Mouse (Mus musculus) heart, embryonic 16.5 days (tissue): ENCODE measurements at regions not wholly inside any gene's neighbourhood (a gene's known extent, or its start where the extent isn't known, plus 50 kb on each side); places are given as distances from the start of the nearest gene placed in this dataset.

ENCODE experiments used
- ATAC-seq: fragments of 200-750 bp; cut with Nextera tagmentation; replicated peaks from 2 replicates; pipeline ENCODE4 v1.8.0; 2017; ENCODE audit warnings: moderate number of reproducible peaks; ENCODE audit not compliant: insufficient read depth, low FRiP score; ENCODE audit errors: extremely low read depth
- H3K27ac ChIP-seq: fragments of 300-500 bp; sonication (generic); 2 replicates; pipeline ENCODE4 v1.5.1; 2014; ENCODE audit warnings: mild to moderate bottlenecking, low read length, control low read depth, moderate library complexity
- H3K27me3 ChIP-seq: fragments of 300-500 bp; sonication (generic); 2 replicates; pipeline ENCODE4 v1.6.1; 2014; ENCODE audit warnings: low read length, mixed read lengths; ENCODE audit not compliant: control insufficient read depth, insufficient read depth
- H3K36me3 ChIP-seq: fragments of 300-500 bp; sonication (generic); 2 replicates; pipeline ENCODE4 v1.6.1; 2014; ENCODE audit not compliant: control insufficient read depth, insufficient read depth
- H3K4me1 ChIP-seq: fragments of 300-500 bp; sonication (generic); 2 replicates; pipeline ENCODE4 v1.6.1; 2014; ENCODE audit warnings: low read length, mixed read lengths; ENCODE audit not compliant: control insufficient read depth, insufficient read depth
- H3K4me2 ChIP-seq: fragments of 300-500 bp; sonication (generic); 2 replicates; pipeline ENCODE4 v1.6.1; 2014; ENCODE audit warnings: low read depth, mild to moderate bottlenecking, control low read depth, low read length
- H3K4me3 ChIP-seq: fragments of 300-500 bp; sonication (generic); 2 replicates; pipeline ENCODE4 v1.5.1; 2014; ENCODE audit warnings: mild to moderate bottlenecking, control low read depth, low read length
- H3K9ac ChIP-seq: fragments of 300-500 bp; sonication (generic); 2 replicates; pipeline ENCODE4 v1.6.1; 2014; ENCODE audit warnings: low read length, control low read depth
- H3K9me3 ChIP-seq: fragments of 300-500 bp; sonication (generic); replicated peaks from 2 replicates; pipeline ENCODE4 v1.6.1; 2016; ENCODE audit warnings: low read length; ENCODE audit not compliant: control insufficient read depth
- WGBS: fragments of 180-500 bp; shearing (Covaris S2); extraction: QIAGEN DNeasy Blood & Tissue Kit; methylation state at CpG from one replicate; pipeline ENCODE4 v1.1.7; 2014; 5-methylcytosine and 5-hydroxymethylcytosine counted together

DNA sequence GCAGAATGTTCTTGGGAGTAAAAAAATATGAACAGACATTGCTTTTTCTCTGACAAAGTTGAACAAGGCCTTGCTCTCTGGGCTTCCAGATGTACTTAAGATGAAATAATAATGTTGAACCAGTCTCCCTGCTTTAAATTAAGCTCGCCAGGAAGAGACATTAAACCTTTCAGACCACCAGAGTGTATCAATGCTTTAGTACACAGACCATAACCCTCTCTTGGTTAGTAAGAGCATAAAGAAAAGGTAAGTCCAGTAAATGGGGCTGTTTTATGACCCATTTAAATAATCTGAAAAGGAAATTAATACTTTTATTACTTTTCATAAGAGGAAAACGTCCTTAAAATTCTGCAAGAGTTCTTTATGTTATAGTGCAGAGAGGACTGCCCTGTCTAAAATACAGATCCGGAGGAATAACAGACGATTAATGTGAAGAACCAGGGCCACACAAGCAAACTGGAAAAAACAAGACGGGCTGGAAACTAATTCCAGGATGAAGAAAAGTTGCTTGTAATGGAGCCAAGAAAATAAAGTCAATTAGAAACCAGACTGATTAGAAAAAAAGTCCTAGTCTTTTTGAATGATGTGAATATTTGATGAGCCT, 74.4 kb downstream of the Mettl11b start:
- Histone ChIP-seq H3K9me3 (no peaks in the 10 kb centered on the region), H3K4me2 (no peak overlapping the region), H3K36me3 (no peaks in the 10 kb centered on the region), H3K27me3 (no peaks in the 10 kb centered on the region), H3K27ac (no peak overlapping the region), H3K4me3 (no peak overlapping the region), H3K9ac (no peak overlapping the region), H3K4me1 (0 out of 2 replicates have a peak, but pooled peaks cover 2% of the 10 kb centered on the region)
- no peak for ATAC-seq
- WGBS = 72% methylated on average over 5 of the region's 5 CpGs

GRCm38 (mm10) chr1:163642091-163642490, 82.9 kb downstream of the Mettl11b start:
- Histone ChIP-seq H3K9me3 (no peaks in the 10 kb centered on the region), H3K36me3 (no peaks in the 10 kb centered on the region), H3K4me1 (no peaks in the 10 kb centered on the region), H3K9ac (no peak overlapping the region), H3K27me3 (no peaks in the 10 kb centered on the region), H3K4me2 (no peak overlapping the region), H3K4me3 (no peak overlapping the region), H3K27ac (no peak overlapping the region)
- 84% methylated on average over 1 of the region's 1 CpGs for WGBS
- no peak for ATAC-seq

GRCm38 (mm10) chr1:163640527-163641228, 84.4 kb downstream of the Mettl11b start:
- Histone ChIP-seq H3K4me2 (no peak overlapping the region), H3K36me3 (no peaks in the 10 kb centered on the region), H3K9ac (no peak overlapping the region), H3K9me3 (no peaks in the 10 kb centered on the region), H3K27me3 (no peaks in the 10 kb centered on the region), H3K4me1 (no peaks in the 10 kb centered on the region), H3K4me3 (no peak overlapping the region), H3K27ac (no peak overlapping the region)
- ATAC-seq = no peak
- WGBS = 73% methylated on average over 9 of the region's 9 CpGs

- no peaks in the 10 kb centered on the region for H3K36me3 ChIP-seq
- no peak overlapping the region for H3K9ac ChIP-seq
- H3K27me3 ChIP-seq = no peaks in the 10 kb centered on the region
- no peak overlapping the region for H3K4me2 ChIP-seq
- H3K4me1 ChIP-seq = no peaks in the 10 kb centered on the region
- no peak overlapping the region for H3K4me3 ChIP-seq
- 78% methylated on average over 5 of the region's 5 CpGs for WGBS
- no peak for ATAC-seq
- no peaks in the 10 kb centered on the region for H3K9me3 ChIP-seq
- no peak overlapping the region for H3K27ac ChIP-seq
Observed at GRCm38 (mm10) chr1:163630291-163630812, 94.7 kb downstream of the Mettl11b start.

DNA sequence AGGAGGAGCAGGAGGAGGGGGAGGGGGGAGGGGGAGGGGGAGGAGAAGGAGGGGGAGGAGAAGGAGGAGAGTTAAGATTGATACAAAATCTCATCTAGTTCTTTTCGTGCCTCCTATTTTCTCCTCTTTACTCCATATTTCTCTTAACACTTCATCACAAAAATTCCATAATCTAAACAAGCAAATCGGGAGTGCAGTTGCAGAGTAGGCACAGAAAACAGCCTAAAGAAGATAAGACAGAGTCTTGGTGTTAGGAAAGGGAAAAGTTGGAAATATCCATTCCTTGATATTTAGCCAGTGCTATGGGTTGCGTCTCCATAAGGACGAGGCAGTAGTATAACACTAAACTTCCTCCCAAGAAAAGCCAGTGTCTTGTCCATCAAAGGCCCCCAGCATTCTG, 100.1 kb downstream of the Mettl11b start:
- H3K9me3 ChIP-seq = no peaks in the 10 kb centered on the region
- H3K27me3 ChIP-seq = no peaks in the 10 kb centered on the region
- 62% methylated on average over 4 of the region's 4 CpGs for WGBS
- H3K4me1 ChIP-seq = no peaks in the 10 kb centered on the region
- no peak overlapping the region for H3K4me3 ChIP-seq
- H3K9ac ChIP-seq = no peak overlapping the region
- H3K27ac ChIP-seq = no peak overlapping the region
- no peak overlapping the region for H3K4me2 ChIP-seq
- no peaks in the 10 kb centered on the region for H3K36me3 ChIP-seq
- no peak for ATAC-seq

DNA sequence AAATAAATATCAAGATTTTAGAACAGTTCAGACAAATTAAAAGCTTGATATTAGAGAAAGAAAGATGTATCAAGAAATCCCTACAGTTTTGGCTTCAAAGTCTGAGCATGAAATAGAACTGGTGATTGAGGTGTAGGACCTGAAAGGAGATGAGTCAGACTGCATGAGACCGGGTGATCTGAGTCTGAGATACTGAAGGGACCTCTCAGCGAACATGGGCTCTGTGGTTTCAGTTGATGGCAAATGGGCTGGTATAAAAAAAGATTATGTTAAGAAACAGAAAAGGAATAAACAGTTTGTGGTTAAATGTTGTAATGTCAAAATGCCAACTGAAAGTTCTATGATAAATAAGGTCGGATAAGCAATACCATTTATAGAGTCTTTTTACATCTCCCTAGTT, 103.7 kb downstream of the Mettl11b start:
- Histone ChIP-seq H3K4me2 (no peak overlapping the region), H3K9ac (no peak overlapping the region), H3K4me3 (no peak overlapping the region), H3K9me3 (no peaks in the 10 kb centered on the region), H3K4me1 (peaks cover 2% of the 10 kb centered on the region; the same call in 1 of the 2 replicates), H3K36me3 (no peaks in the 10 kb centered on the region), H3K27me3 (no peaks in the 10 kb centered on the region), H3K27ac (no peak overlapping the region)
- WGBS = 81% methylated on average over 3 of the region's 3 CpGs
- no peak for ATAC-seq

GRCm38 (mm10) chr1:163619831-163620230, 105.2 kb downstream of the Mettl11b start:
- H3K9me3 ChIP-seq = no peaks in the 10 kb centered on the region
- no peak overlapping the region for H3K4me3 ChIP-seq
- no peak overlapping the region for H3K9ac ChIP-seq
- 63% methylated on average over 7 of the region's 7 CpGs for WGBS
- H3K4me2 ChIP-seq = no peak overlapping the region
- no peaks in the 10 kb centered on the region for H3K27me3 ChIP-seq
- H3K36me3 ChIP-seq = no peaks in the 10 kb centered on the region
- no peak overlapping the region for H3K27ac ChIP-seq
- H3K4me1 ChIP-seq = peaks cover 2% of the 10 kb centered on the region; the same call in 1 of the 2 replicates
- no peak for ATAC-seq

- Histone ChIP-seq H3K9me3 (no peaks in the 10 kb centered on the region), H3K4me1 (peaks cover 2% of the 10 kb centered on the region; the same call in 1 of the 2 replicates), H3K9ac (no peak overlapping the region), H3K27ac (no peak overlapping the region), H3K36me3 (no peaks in the 10 kb centered on the region), H3K4me3 (no peak overlapping the region), H3K4me2 (no peak overlapping the region), H3K27me3 (no peaks in the 10 kb centered on the region)
- no peak for ATAC-seq
- WGBS = 57% methylated on average over 3 of the region's 3 CpGs
Observed at GRCm38 (mm10) chr1:163618132-163618531, 106.9 kb downstream of the Mettl11b start.

DNA sequence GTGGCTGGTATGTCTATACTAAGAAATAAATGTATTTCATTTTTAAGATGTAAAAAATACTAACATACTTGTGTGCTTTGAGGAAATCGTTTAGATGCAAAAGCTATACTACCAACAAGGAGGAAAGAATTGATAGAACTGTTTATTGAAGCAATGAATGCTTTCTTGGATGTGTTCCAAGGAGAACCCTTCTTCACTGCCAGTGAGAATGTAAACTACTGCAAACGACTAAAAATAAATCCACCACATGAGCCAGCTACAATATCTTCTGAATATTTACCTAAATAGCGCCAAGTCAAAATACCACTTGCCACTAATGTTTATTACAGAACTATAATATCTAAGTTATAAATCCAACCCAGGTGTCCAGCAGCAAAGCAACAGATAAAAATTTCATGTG, 108.4 kb downstream of the Mettl11b start:
- ATAC-seq = no peak
- no peak overlapping the region for H3K9ac ChIP-seq
- no peaks in the 10 kb centered on the region for H3K36me3 ChIP-seq
- no peak overlapping the region for H3K4me3 ChIP-seq
- WGBS = 39% methylated on average over 3 of the region's 3 CpGs
- H3K4me1 ChIP-seq = peaks cover 2% of the 10 kb centered on the region; the same call in 1 of the 2 replicates
- no peak overlapping the region for H3K27ac ChIP-seq
- H3K27me3 ChIP-seq = no peaks in the 10 kb centered on the region
- no peak overlapping the region for H3K4me2 ChIP-seq
- H3K9me3 ChIP-seq = no peaks in the 10 kb centered on the region
